9 mouse cellular contexts compared by ENCODE assay signal in the genomic region with DNA sequence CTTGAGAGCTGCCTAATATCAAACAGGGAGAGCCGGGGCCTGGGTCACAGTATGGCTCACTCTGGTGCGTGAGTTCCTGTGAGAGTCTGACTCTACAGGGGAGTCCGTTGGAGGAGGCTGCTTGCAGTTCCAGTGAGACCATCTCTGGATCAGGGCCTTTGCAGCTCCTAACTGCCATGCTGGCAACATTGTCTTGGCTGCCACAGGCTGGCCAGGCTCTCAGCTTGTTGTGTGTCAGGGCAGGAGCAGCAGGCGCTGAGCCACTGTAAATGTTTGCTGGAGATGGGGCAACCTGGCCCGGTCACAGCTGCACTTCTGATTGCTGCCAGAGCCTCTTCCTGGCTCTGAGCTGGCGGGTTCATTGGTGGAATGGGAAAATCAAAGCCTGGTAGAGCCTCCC.
A peak's percentile ranks its signal among the peaks of the same experiment; 100 is the strongest.
DNase-seq lines count a peak whose midpoint lies in the region; ATAC-seq and TF ChIP-seq lines count a peak whose summit lies in the region.
"Had no signal": no experiment of that assay in that cellular context is flagged by ENCODE, and none has a peak within 500 bp of the region (broad histone marks: within the 10 kb centered on the region; RNA-seq: fewer than 3 reads in every experiment).

No protein-coding gene starts in this region.

- no peaks in the 10 kb centered on the region for H3K36me3 ChIP-seq in lung, postnatal 0 days (ENCODE audit: insufficient read depth, low read length)

- DNase-seq in adrenal gland, postnatal 14 days, result peak; percentile 63
- DNase-seq in adrenal gland, adult 8-10 months, result no peak
- peak; percentile 79 for DNase-seq in left cerebral cortex, postnatal 4 days
- DNase-seq in left cerebral cortex, postnatal 25 days (ENCODE audit: low spot score in 2 of 2), result no peak
- DNase-seq in fibroblast of lung, adult 2 months (ENCODE audit: low read depth), result peak; percentile 38
- peak; percentile 34 for DNase-seq in lung, postnatal 0 days (ENCODE audit: low spot score)
- no peak for DNase-seq in frontal cortex, postnatal 36 days (ENCODE audit: low spot score in 2 of 2)
- DNase-seq in embryo, embryonic 10.5 days (ENCODE audit: low spot score), result no peak
- DNase-seq: kidney, postnatal 14 days had no signal

- no peak overlapping the region for H3K4me3 ChIP-seq in lung, postnatal 0 days (ENCODE audit: low read depth, low read length)

- no peaks in the 10 kb centered on the region for H3K4me1 ChIP-seq in lung, postnatal 0 days (ENCODE audit: insufficient read depth, low read depth, low read length)

- H3K4me2 ChIP-seq in lung, postnatal 0 days (replicated peaks; ENCODE audit: low read depth, low read length), result no peak overlapping the region

- H3K9ac ChIP-seq in lung, postnatal 0 days (replicated peaks; ENCODE audit: low read depth), result no peak overlapping the region

- H3K27ac ChIP-seq in lung, postnatal 0 days (ENCODE audit: low read length), result no peak overlapping the region

- intact Hi-C loops in left cerebral cortex, postnatal 4 days (cut with DNase I), result no loop called here
- intact Hi-C loops in left cerebral cortex, postnatal 25 days (cut with DNase I), result no loop called here

- no peaks in the 10 kb centered on the region for H3K9me3 ChIP-seq in lung, postnatal 0 days (ENCODE audit: low read length)

- WGBS in lung, postnatal 0 days, result 49% methylated on average over 6 of the region's 6 CpGs

- peak; percentile 44 for ATAC-seq in lung, postnatal 0 days

- TF ChIP-seq EP300 in lung, postnatal 0 days (IDR thresholded peaks at IDR 0.05), result no peak

- TF ChIP-seq CTCF in lung, postnatal 0 days (IDR thresholded peaks at IDR 0.05), result no peak

- H3K27me3 ChIP-seq in lung, postnatal 0 days (replicated peaks; ENCODE audit: insufficient read depth, low read length), result no peaks in the 10 kb centered on the region

Comparison
In these comparisons a context has a peak if more than half of its experiments do, and no peak if none do; other contexts are left out.
1. DNase-seq: peak in adrenal gland, postnatal 14 days (single experiment), left cerebral cortex, postnatal 4 days (single experiment), fibroblast of lung, adult 2 months (single experiment) and lung, postnatal 0 days (single experiment); none in adrenal gland, adult 8-10 months (single experiment), left cerebral cortex, postnatal 25 days (0 of 2), frontal cortex, postnatal 36 days (0 of 2) and embryo, embryonic 10.5 days (single experiment).